ENCODE assay signal across 20 mouse cellular contexts in the genomic region with DNA sequence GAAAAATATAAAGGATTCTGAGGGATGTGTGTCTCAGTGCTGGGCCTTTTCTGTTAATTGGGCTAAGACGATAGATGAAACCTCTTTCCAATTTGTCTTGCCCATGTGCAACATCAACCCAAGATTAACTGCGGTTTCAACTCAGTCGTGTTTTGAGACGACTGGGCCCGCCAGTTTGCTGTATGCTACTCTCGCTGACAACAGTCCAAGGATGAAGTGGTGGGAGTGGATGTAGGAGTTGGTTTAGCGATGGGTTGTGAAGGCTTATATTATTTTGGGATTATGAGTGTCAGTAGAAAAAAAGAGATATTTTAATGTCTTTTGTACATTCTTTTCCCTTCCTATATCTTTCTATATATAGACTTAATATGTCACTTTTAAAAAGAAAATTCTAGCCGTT. TPM values are rescaled to one million over a fixed set of nuclear protein-coding genes. Genes with fewer than 3 reads are reported as not detected.
"Had no signal": no experiment of that assay in that cellular context is flagged by ENCODE, and none has a peak within 500 bp of the region (broad histone marks: within the 10 kb centered on the region; RNA-seq: fewer than 3 reads in every experiment).

No protein-coding gene starts in this region.

- H3K9ac ChIP-seq: limb, embryonic 13.5 days; liver, embryonic 14.5 days; midbrain, embryonic 13.5 days; neural tube, embryonic 15.5 days had no signal

- H3K4me2 ChIP-seq: limb, embryonic 13.5 days; midbrain, embryonic 13.5 days; neural tube, embryonic 15.5 days had no signal

- H3K36me3 ChIP-seq: limb, embryonic 13.5 days; midbrain, embryonic 13.5 days; neural tube, embryonic 15.5 days had no signal

- ATAC-seq: inflammation-experienced regulatory T-cells, adult 6 months; intestine, postnatal 0 days; lung, postnatal 0 days; midbrain, embryonic 13.5 days had no signal

- H3K4me1 ChIP-seq: limb, embryonic 13.5 days; midbrain, embryonic 13.5 days; neural tube, embryonic 15.5 days had no signal

- H3K9me3 ChIP-seq: limb, embryonic 13.5 days; midbrain, embryonic 13.5 days; neural tube, embryonic 15.5 days had no signal

- H3K27ac ChIP-seq: limb, embryonic 13.5 days; liver, embryonic 14.5 days; midbrain, embryonic 13.5 days; neural tube, embryonic 15.5 days; stomach, postnatal 0 days had no signal

- H3K27me3 ChIP-seq: limb, embryonic 13.5 days; midbrain, embryonic 13.5 days; neural tube, embryonic 15.5 days had no signal

- DNase-seq: kidney, adult 8-10 months; kidney, postnatal 10 days; layer of hippocampus, adult 9-11 months; layer of hippocampus, postnatal 36 days; lung, adult 2 months; lung, postnatal 36 days; thymus, adult 18-20 months; thymus, postnatal 14 days had no signal

- H3K4me3 ChIP-seq: limb, embryonic 13.5 days; midbrain, embryonic 13.5 days; myocyte; neural tube, embryonic 15.5 days had no signal

RNA-seq across cellular contexts. Expression of a gene that starts 3.9 kb away (rescaled TPM):
- total RNA-seq: liver, adult 2 months; megakaryocyte progenitor cell, adult 5-6 weeks had no signal
- polyA plus RNA-seq: intestine, postnatal 0 days; large intestine, adult 2 months; liver, adult 2 months; liver, embryonic 14.5 days had no signal
